Mouse (Mus musculus) neural tube, embryonic 12.5 days (tissue): ENCODE measurements at regions not wholly inside any gene's neighbourhood (a gene's known extent, or its start where the extent isn't known, plus 50 kb on each side); places are given as distances from the start of the nearest gene placed in this dataset.
A peak's percentile ranks its signal among the peaks of the same experiment; 100 is the strongest.

ENCODE experiments used
- ATAC-seq: fragments of 200-750 bp; cut with Nextera tagmentation; 2 replicates; pipeline ENCODE4 v1.8.0; 2017; ENCODE audit warnings: low read depth, mild to moderate bottlenecking, moderate TSS enrichment, moderate library complexity; ENCODE audit not compliant: low FRiP score
- H3K27ac ChIP-seq: fragments of 300-500 bp; sonication (generic); 2 replicates; pipeline ENCODE4 v1.5.1; 2016
- H3K27me3 ChIP-seq: fragments of 300-500 bp; sonication (generic); replicated peaks from 2 replicates; pipeline ENCODE4 v1.6.1; 2016; ENCODE audit warnings: mild to moderate bottlenecking
- H3K36me3 ChIP-seq: fragments of 300-500 bp; sonication (generic); 2 replicates; pipeline ENCODE4 v1.6.1; 2016; ENCODE audit warnings: mild to moderate bottlenecking
- H3K4me1 ChIP-seq: fragments of 300-500 bp; sonication (generic); 2 replicates; pipeline ENCODE4 v1.6.1; 2016
- H3K4me2 ChIP-seq: fragments of 300-500 bp; sonication (generic); replicated peaks from 2 replicates; pipeline ENCODE4 v1.6.1; 2016; ENCODE audit warnings: mild to moderate bottlenecking
- H3K4me3 ChIP-seq: fragments of 300-500 bp; sonication (generic); 2 replicates; pipeline ENCODE4 v1.5.1; 2016
- H3K9ac ChIP-seq: fragments of 300-500 bp; sonication (generic); 2 replicates; pipeline ENCODE4 v1.6.1; 2016; ENCODE audit warnings: mild to moderate bottlenecking
- H3K9me3 ChIP-seq: fragments of 300-500 bp; sonication (generic); 2 replicates; pipeline ENCODE4 v1.6.1; 2016; ENCODE audit warnings: mild to moderate bottlenecking
- WGBS: fragments of 180-500 bp; shearing (Covaris S2); methylation state at CpG from one replicate; pipeline ENCODE4 v1.1.7; 2016; 5-methylcytosine and 5-hydroxymethylcytosine counted together

DNA sequence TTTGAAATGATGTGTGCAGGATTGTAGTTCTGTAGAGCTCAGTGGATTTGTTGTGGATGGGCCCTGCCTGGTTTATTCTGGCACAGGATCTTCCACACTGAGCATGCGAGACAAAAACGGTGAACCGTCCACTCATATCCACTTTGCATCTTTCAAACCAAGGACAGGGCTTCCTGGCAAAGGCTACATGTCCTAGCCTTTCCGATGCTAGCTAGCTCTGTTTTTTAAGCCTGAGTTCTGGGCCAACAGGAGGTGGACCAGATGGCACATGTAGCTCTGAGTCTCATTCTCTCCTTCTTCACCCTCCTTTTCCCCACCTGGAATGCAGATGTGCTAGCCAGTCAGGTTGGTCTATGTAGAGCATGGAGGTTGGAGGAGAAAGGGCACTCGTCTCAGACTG is 345.0 kb upstream of the Smim15 start:
- H3K4me1 ChIP-seq = peaks cover 14% of the 10 kb centered on the region; the same call in 1 of the 2 replicates
- H3K27ac ChIP-seq = no peak overlapping the region
- no peaks in the 10 kb centered on the region for H3K36me3 ChIP-seq
- ATAC-seq = no peak
- H3K9me3 ChIP-seq = no peaks in the 10 kb centered on the region
- no peak overlapping the region for H3K9ac ChIP-seq
- no peak overlapping the region for H3K4me3 ChIP-seq
- 84% methylated on average over 5 of the region's 5 CpGs for WGBS
- H3K27me3 ChIP-seq = no peaks in the 10 kb centered on the region
- H3K4me2 ChIP-seq = no peak overlapping the region

DNA sequence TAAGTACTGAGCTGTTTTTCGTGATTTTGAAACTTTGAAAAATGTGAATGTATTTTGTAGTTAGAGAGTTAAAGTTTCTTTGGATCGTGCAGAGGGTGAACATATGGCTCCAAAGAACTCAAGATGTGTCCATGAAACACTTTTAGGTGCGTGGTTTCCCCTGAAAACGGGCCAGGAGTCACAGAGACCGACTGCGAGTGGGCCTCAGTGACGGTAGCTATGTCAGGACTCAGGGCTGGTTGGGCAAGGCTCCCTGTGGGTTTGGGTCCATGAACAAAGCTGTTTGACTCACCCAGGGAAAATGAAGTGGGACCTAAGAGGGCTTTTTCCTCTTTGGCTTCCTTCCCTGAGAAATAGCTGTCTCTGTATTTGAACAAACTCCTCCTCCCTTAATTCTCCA is 345.9 kb upstream of the Smim15 start:
- Histone ChIP-seq H3K27ac (no peak overlapping the region), H3K4me1 (peaks cover 14% of the 10 kb centered on the region; the same call in 1 of the 2 replicates), H3K4me3 (no peak overlapping the region), H3K9ac (no peak overlapping the region), H3K27me3 (no peaks in the 10 kb centered on the region), H3K4me2 (no peak overlapping the region), H3K36me3 (no peaks in the 10 kb centered on the region), H3K9me3 (no peaks in the 10 kb centered on the region)
- no peak for ATAC-seq
- 93% methylated on average over 7 of the region's 7 CpGs for WGBS

DNA sequence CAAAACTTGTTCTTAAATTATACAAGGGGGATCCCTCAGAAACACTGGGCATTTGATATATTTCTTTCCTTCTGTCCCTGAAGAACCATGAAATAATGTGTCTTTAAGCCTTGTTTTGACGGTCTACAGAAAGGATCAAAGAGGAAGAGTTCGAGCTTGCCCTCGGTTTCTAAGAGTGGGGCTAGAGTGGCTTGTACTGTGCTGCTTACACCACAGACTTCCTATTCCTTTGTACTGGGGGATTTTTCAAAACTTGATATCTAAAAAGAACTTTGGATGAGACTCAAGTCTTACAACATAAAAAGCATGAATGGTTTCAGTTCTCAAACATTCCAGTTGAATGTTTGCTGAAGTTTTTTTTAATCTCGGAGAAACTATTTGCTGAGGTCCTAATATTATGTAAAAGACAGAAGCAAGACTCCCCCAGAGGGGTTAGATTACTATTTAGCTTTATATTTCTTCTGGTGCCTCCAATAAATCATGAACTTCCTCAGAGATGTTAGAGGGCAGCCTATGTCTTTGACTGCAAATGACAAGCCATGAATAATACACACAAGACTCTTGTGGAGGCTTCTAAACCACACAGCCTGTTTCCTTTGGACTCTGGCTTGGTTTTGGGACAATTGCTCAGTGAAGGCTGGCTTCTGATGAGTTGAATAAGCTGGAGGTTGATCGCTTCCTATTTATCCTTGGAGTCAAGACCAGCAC is 352.0 kb upstream of the Smim15 start:
- no peak for ATAC-seq
- H3K4me3 ChIP-seq = no peak overlapping the region
- no peak overlapping the region for H3K9ac ChIP-seq
- 86% methylated on average over 5 of the region's 5 CpGs for WGBS
- no peaks in the 10 kb centered on the region for H3K27me3 ChIP-seq
- H3K4me1 ChIP-seq = no peaks in the 10 kb centered on the region
- no peak overlapping the region for H3K27ac ChIP-seq
- no peaks in the 10 kb centered on the region for H3K9me3 ChIP-seq
- no peak overlapping the region for H3K4me2 ChIP-seq
- H3K36me3 ChIP-seq = no peaks in the 10 kb centered on the region

DNA sequence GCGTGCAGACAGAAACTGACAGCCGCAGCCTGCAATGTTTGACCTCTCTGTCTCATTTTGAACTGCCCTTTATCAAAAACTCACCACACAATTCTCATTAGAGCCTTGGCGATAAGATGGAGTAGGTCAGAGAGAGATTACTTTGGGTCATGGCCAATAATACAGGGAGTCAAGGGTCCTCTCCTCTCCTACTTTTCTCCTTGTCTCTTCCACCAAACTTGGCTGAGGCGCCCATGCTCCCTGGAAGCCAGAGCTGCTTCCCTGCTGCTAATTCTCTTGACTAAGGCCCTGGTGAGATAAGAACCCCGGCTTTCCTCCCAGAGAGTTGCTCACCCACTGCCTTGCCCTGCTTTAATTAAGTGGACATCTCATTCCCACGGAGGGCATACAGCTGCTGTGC is 355.3 kb upstream of the Smim15 start:
- Histone ChIP-seq H3K36me3 (no peaks in the 10 kb centered on the region), H3K4me3 (no peak overlapping the region), H3K27me3 (no peaks in the 10 kb centered on the region; the same call in 1 of the 2 replicates), H3K9me3 (no peaks in the 10 kb centered on the region), H3K27ac (no peak overlapping the region), H3K9ac (no peak overlapping the region), H3K4me2 (no peak overlapping the region), H3K4me1 (0 out of 2 replicates have a peak, but pooled peaks cover 4% of the 10 kb centered on the region)
- ATAC-seq = no peak
- WGBS = 73% methylated on average over 6 of the region's 6 CpGs

DNA sequence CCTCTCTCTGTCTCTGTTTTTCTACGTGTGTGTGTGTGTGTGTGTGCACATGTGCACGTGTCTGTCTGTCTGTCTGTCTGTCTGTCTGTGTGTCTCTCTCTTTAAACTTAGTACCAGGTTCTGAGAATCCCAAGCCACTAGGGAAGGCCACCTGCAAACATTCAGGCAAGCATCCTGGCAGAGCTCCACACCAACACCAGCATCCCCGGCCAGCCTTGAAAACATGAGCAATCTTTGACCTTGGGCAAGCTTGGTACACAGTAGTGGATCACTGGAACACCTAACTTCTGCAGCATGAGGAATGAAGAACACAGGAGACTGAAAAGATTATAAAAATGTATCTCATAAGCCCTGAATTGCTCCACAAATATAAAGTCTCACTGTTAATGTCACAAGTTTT is 359.0 kb upstream of the Smim15 start:
- Histone ChIP-seq H3K36me3 (no peaks in the 10 kb centered on the region), H3K4me3 (no peak overlapping the region), H3K27me3 (no peaks in the 10 kb centered on the region; the same call in 1 of the 2 replicates), H3K27ac (no peak overlapping the region), H3K9ac (no peak overlapping the region), H3K4me1 (peaks cover 11% of the 10 kb centered on the region; the same call in 1 of the 2 replicates), H3K9me3 (no peaks in the 10 kb centered on the region), H3K4me2 (no peak overlapping the region)
- WGBS = 89% methylated on average over 3 of the region's 3 CpGs
- no peak for ATAC-seq

DNA sequence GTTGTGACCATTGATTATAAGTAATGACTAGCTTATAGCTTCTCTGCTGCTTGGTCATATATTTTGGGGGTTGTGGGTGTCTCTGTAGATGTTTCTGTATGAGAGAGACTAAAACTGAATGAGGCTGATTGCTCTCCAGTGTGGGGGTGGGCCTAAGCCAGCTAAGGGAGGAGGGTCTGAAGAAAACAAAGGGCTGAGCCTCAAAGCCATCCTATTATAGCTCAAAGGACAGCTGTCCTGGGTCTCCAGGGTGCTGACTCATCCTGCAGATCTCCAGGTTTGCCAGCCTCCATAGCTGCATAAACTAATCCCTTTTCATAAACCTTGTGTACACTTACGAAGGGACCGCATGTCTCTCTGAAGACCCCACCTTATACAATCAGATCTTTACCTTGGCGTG is 360.3 kb upstream of the Smim15 start:
- no peak overlapping the region for H3K4me2 ChIP-seq
- WGBS = 85% methylated on average over 3 of the region's 3 CpGs
- H3K36me3 ChIP-seq = no peaks in the 10 kb centered on the region
- H3K9me3 ChIP-seq = no peaks in the 10 kb centered on the region
- no peaks in the 10 kb centered on the region; the same call in 1 of the 2 replicates for H3K27me3 ChIP-seq
- H3K4me3 ChIP-seq = no peak overlapping the region
- no peak overlapping the region for H3K9ac ChIP-seq
- ATAC-seq = no peak; the same call in 1 of the 2 replicates
- H3K27ac ChIP-seq = no peak overlapping the region
- peaks cover 11% of the 10 kb centered on the region; the same call in 1 of the 2 replicates for H3K4me1 ChIP-seq

DNA sequence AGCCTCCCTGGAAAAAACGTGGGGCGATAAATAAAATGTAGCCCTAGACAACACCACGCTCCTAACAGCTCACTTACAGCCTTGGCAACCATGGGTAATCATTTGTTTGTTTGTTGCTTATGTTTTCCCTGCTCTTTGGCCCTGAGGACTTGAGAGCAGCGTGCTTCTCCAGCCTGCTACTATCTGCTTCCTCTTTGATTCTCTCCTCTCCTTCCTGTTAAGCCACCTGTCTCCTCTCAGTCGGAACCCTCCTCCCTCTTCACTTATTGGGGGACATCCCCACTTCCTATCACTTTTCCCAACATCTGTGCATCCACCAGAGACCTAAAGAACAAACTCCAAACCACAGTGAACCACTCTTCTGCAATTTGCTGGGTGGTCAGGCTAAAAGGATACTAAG is 362.5 kb upstream of the Smim15 start:
- Histone ChIP-seq H3K27me3 (no peaks in the 10 kb centered on the region; the same call in 1 of the 2 replicates), H3K9me3 (no peaks in the 10 kb centered on the region), H3K4me1 (peaks cover 13% of the 10 kb centered on the region), H3K4me3 (no peak overlapping the region), H3K4me2 (no peak overlapping the region), H3K36me3 (no peaks in the 10 kb centered on the region), H3K9ac (no peak overlapping the region), H3K27ac (no peak overlapping the region)
- 83% methylated on average over 5 of the region's 5 CpGs for WGBS
- no peak for ATAC-seq

DNA sequence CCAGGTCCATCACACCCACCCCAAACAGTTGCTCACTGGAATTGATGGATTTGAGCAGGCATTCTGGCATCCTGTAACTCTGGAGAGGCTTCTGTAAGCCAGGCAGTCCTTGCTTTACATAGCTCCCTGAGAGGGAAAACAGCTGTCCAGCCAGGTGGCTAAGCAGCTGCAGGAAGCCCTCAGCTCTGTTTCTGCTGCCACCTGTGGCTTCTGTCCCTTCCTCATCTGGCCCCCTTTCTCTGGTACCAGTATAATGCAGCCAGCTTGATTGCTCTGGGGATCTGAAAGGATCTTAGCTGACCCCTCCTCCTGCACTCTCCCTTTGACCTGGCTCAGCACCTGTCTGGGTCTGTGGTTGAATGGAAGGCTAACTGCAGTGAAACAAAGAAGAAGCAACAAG is 365.4 kb upstream of the Smim15 start:
- H3K9me3 ChIP-seq = no peaks in the 10 kb centered on the region
- no peak overlapping the region for H3K4me3 ChIP-seq
- H3K36me3 ChIP-seq = no peaks in the 10 kb centered on the region
- H3K4me2 ChIP-seq = no peak overlapping the region
- H3K9ac ChIP-seq = no peak overlapping the region
- 0 out of 2 replicates have a peak, but pooled peaks cover 2% of the 10 kb centered on the region for H3K27me3 ChIP-seq
- no peak overlapping the region for H3K27ac ChIP-seq
- no peak for ATAC-seq
- H3K4me1 ChIP-seq = peaks cover 14% of the 10 kb centered on the region

DNA sequence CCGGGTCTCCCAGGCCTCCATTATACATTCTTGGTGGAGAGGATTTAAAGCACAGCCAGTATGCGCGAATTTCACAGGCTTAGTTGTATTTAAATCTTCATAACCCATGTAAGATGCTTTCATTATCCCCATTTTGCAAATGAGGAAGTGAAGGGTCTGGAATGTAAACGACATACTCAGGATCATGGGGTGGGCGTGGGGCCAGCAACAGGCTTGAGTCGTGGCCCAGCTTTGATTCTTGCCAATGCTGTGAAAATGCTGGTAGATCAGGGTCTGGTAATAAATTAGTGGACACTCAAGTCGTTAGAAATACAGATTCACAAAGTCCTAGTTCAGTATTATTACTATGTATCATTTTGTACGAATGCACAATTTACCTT is 367.2 kb upstream of the Smim15 start:
- no peaks in the 10 kb centered on the region for H3K9me3 ChIP-seq
- 68% methylated on average over 8 of the region's 8 CpGs for WGBS
- no peak overlapping the region for H3K27ac ChIP-seq
- no peak overlapping the region for H3K9ac ChIP-seq
- no peak overlapping the region for H3K4me2 ChIP-seq
- H3K36me3 ChIP-seq = no peaks in the 10 kb centered on the region
- H3K4me1 ChIP-seq = peaks cover 8% of the 10 kb centered on the region; the same call in 1 of the 2 replicates
- H3K27me3 ChIP-seq = 0 out of 2 replicates have a peak, but pooled peaks cover 4% of the 10 kb centered on the region
- no peak overlapping the region for H3K4me3 ChIP-seq
- ATAC-seq = no peak

DNA sequence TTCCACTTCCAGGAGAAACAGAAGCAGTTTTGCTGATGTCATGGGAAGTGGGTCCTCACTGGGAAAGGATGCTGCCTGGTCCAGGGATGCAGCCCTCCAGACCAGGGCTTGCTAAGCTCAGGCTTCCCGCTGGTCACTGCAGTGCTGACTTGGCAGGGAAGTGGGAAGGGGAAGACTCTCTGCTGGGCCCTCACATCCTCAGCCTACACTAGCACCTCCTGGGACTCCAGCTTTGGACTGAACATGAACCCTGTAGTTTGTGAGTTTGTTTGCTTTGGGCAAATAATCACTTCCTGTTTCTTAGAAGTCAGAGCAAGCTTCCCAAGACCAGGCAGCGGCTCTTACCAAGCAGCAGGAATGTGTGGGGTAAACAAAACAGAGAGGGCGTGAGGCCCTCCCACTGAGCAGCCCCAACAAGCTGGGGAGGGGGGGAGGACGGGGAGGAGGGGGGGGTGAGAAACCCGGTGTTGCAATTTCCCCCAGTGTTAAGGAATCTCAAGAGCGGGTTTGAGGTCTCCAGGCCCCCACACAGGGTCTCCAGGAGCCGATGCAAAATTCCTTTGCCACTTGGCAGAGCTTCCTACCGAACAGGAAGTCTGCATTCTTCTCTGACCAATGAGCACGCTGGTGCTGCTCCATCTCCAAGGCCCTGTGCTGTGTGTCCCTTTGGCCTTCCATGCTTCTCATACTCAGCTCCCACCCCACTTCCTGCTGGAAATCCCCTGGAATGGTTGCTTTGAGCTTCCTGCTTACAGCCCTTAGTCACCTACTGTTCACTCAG is 367.7 kb upstream of the Smim15 start:
- Histone ChIP-seq H3K9ac (no peak overlapping the region), H3K36me3 (no peaks in the 10 kb centered on the region), H3K27ac (no peak overlapping the region), H3K4me2 (no peak overlapping the region), H3K4me1 (peaks cover 8% of the 10 kb centered on the region; the same call in 1 of the 2 replicates), H3K9me3 (no peaks in the 10 kb centered on the region), H3K27me3 (0 out of 2 replicates have a peak, but pooled peaks cover 4% of the 10 kb centered on the region), H3K4me3 (no peak overlapping the region)
- 17% methylated on average over 8 of the region's 9 CpGs for WGBS
- ATAC-seq = peak; percentile 35; the same call in 1 of the 2 replicates

DNA sequence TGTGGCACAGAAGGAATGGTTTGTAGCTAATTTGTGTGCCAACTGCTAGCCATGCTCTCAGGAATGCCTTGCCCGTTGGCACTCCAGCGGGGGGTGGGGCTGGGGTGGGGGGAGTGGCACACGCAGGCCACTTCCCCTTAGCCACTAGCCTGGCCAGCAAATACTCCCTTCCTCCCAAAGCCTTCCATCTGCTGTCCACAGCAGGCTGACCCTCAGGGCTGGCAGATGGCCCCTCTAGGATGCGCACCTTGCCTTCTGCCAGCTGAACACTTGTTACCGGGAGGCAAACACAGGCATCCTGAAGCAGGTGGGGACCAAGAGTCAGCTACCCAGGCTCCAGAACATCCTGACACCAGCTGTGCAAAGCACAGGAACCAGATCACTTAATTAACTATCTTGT is 372.1 kb upstream of the Smim15 start:
- ATAC-seq = no peak
- Histone ChIP-seq H3K27ac (no peak overlapping the region), H3K27me3 (0 out of 2 replicates have a peak, but pooled peaks cover 4% of the 10 kb centered on the region), H3K36me3 (no peaks in the 10 kb centered on the region), H3K9ac (no peak overlapping the region), H3K4me3 (no peak overlapping the region), H3K9me3 (no peaks in the 10 kb centered on the region), H3K4me1 (peaks cover 11% of the 10 kb centered on the region; the same call in 1 of the 2 replicates), H3K4me2 (no peak overlapping the region)
- WGBS = 76% methylated on average over 5 of the region's 5 CpGs

DNA sequence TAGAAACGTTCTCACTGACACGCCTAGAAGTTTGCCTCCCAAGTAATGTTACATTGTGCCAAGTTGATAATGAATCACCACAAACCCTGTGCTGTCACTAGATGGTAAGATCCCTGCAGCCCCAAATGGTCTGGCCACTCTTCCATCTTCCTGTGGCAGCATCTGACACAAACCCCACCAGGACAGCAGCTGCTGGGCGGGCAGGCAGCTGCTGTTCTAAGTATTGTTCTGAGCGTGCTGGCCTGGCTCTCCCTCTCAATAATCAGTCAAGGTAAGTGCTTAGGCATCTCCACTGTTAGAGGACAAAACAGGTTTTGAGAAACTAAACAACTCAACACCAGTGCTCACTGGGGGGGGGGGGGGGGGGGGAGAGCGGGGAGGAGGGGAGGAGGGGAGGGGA is 375.7 kb upstream of the Smim15 start:
- WGBS = 35% methylated on average over 4 of the region's 5 CpGs
- H3K4me3 ChIP-seq = no peak overlapping the region
- ATAC-seq = peak; percentile 30; the same call in 1 of the 2 replicates
- H3K4me1 ChIP-seq = peaks cover 15% of the 10 kb centered on the region
- no peaks in the 10 kb centered on the region for H3K9me3 ChIP-seq
- H3K27me3 ChIP-seq = no peaks in the 10 kb centered on the region
- H3K27ac ChIP-seq = no peak overlapping the region
- no peak overlapping the region for H3K9ac ChIP-seq
- no peaks in the 10 kb centered on the region for H3K36me3 ChIP-seq
- H3K4me2 ChIP-seq = no peak overlapping the region
